Mouse (Mus musculus) adrenal gland, adult 8-10 months (tissue): ENCODE results near the gene Asic2. TPM values are rescaled to one million over a fixed set of nuclear protein-coding genes. Genes with fewer than 3 reads are reported as not detected.

ENCODE experiments used
- DNase-seq: peaks from one replicate; pipeline ENCODE4 v3.0.0; 2022
- total RNA-seq, 4 experiments: library from RNA; stranded (reverse); gene quantifications; 2 replicates each; pipeline ENCODE4 v1.2.4; 2022

Gene Asic2
- total RNA-seq, 4 experiments from 2014 or later: 3.2 to 5.1 (median 4.2) TPM

DNA sequence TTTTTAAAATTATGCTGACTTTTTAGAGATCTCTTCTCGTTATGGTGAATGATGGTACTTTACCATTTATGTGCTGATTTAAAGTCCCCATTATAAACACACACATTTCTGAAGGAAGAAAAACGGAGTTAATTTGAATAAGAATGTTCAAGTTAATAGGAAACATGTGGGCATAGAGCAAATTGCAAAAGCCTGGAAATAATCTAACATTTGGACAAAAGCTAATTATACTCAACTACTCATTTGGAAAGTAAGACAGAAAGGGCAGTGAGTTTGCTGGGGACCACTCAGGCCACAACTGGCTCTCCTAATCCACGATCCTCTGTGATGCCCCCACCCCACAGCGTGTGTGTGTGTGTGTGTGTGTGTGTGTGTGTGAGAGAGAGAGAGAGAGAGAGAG lies 253.5 kb downstream of the Asic2 start:
- DNase-seq: no peak

DNA sequence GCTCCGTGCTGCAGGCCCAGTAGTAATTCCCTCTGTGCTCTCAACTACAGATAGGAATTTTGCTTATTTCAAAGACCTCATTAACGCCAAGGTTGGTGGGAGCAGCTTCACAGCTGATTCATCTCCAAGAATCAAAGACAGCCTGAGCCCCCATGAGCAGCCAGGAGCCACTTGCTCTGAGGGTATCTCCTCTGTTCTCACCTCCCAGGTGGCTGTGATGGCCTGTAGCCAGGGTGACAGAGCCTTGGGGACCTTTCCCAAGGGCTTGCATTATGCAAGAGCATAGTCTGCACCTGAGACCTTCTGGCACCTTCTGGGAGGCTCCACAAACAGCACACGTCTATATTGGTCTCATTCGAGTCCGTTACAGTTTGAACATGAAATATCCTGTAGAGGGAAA lies 261.3 kb downstream of the Asic2 start:
- no peak for DNase-seq

DNA sequence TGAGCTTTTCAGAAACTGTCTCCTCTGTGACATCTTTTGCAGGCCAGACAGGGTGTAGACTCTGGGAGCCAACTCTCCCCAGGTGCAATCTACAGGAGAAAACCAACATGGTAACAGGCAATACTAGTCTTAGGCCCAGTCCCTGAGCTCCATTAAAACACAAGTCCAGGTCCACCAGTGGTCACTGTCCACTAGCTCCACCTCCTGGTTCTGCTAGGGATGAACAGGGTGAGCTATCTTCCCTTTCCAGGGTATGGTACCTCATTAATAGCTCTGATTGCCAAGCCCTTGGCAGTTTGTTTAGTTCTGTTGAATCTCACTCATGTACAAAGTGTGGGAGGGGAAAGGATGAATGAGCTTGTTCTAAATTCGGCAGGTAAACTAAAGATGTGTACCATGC lies 270.2 kb downstream of the Asic2 start:
- DNase-seq: no peak

DNA sequence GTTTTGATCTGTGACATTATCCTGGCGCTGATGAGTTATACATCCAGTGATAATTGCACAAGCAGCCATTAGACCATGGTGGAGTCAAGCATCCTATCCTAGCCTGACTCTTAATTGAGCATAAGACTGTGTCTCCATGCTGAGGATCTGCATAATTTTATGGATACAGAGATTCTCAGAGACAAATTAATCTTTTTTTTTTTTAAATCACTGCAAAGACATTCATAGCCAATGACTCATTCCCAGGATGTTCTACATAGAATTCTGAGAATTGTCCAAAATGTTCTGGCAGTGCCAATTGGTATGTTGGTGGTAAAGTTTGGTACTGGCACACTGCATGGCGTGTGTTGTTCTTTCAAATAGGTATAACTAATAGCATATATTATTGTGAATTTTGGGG lies 272.8 kb downstream of the Asic2 start:
- DNase-seq: no peak

DNA sequence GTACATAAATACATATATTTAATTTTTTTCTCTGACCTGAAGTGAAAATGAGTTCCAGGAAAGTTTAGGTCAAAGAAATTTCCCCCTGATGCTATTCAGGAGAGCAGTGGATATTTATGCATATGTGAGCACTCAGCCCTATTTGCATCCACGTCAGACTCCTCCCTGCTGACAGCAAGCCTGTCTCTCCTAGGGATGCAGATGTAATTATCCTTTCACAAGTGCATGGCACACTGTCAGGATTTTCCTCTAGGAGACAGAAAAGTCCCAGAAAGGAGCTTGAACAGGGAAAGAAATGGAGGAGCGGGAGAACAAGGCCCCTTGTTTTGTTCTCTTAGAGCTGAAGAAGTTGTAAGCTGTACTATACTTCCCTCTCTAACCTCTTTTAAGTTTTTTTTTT lies 287.7 kb downstream of the Asic2 start:
- DNase-seq: no peak

DNA sequence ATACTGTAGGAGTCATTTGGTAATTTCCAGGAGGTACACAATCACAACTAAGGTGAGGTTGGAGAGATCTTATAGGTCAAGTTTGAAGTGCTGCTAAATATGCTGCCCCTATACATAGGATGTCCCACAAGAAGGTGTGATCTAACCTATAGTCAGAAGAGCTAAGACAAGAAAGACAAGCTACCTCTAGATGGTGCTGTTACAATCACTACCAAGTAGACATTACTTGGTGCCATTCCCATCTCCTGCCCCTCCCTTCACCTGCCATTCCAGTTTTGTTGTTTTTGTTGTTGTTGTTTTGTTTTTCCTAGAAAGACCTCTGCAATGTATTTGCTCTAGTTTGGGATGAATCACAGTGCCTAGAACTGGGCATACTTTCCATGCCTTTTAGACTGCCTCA lies 296.5 kb downstream of the Asic2 start:
- DNase-seq: no peak

DNA sequence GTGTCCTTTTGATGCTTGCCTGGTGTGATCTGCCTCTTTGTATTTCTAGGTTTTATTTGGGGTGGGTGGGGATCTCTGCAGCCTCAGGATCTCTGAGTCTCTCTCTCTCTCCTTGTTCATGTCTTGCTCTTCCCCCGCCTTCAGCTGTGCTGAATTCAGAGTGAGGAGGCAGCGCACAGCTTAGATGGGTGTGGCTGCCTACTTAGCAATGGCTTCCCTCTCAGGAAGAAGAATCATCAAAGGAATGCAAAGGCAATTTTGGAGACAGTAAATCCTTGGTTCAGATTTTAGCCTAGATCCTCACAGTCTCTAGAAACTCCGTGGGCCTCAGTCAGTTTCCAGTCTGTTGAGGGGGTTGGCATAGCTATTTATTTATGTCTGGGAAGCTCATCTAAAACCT lies 297.8 kb downstream of the Asic2 start:
- DNase-seq: no peak

DNA sequence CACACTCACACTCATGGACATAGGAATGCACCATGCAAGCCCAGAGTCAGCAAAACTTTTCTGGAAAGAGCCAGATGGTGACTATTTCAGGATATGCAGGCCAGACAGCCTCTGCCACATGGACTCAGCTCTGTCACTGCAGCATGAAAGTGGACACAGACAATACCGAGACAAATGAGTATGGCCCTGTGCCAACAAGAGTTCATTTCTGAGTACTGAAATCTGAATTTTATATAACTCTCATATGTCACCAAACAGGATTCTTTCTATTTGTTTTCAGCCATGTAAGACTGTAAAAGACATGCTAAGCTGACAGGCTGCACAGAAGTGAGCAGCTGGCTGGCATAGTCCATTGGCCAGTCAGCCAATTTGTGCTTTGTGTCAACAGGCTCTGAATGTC lies 309.4 kb downstream of the Asic2 start:
- no peak for DNase-seq

DNA sequence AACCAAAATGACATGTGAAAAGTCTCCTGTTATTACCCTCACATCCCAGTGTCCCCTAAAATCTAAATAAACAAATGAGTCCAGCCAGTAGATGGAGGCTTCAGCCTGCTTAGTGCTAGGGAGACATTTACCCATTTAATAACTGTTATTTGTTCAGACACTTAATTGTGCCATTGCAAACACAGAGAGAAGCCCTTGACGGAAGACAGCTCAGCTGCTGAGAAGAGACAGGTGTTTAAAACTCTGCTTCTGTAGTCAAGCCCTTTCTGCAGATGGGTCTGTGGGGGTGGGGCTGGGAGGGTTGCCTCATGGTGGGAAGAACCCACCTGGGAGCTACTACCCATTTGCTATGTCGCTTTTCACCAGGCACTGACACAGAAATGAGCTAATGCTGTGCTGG lies 311.1 kb downstream of the Asic2 start:
- DNase-seq: no peak

DNA sequence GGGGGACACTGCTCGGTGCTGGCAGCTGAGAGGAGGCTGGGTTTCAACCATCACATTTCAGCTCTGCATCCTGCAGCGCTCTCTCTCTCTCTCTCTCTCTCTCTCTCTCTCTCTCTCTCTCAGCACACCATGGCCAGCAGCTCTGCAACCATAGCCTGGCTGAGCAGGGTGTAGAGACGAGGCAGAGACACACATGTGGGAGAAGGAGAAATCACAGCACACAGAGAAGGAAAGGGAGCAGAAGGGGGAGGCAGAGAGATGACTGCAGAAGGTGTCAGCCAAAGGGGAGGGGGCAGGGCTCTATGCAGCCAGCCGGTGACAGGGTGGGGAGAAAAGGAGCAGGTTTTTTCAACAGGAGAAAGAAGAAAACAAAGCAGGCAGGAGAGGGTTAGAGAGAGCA lies 320.4 kb downstream of the Asic2 start:
- no peak for DNase-seq

DNA sequence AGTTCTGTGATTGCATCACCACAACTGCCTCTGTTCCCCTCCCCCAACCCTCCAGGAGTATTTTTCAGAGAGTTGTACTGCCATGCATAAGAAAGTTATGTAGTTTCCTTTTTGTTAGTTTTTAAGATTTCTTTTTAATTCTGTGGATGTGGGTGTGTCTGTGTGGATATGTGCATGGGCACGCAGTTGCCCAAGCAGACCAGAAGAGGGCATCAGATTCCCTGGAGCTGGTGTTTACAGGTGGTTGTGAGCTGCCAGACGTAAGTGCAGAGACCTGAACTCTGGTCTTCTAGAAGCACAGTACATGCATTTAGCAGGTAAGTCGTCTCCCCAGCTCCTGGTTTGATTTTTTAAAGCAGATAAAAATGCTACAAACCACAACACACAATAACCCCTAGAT lies 322.7 kb downstream of the Asic2 start:
- DNase-seq: no peak

DNA sequence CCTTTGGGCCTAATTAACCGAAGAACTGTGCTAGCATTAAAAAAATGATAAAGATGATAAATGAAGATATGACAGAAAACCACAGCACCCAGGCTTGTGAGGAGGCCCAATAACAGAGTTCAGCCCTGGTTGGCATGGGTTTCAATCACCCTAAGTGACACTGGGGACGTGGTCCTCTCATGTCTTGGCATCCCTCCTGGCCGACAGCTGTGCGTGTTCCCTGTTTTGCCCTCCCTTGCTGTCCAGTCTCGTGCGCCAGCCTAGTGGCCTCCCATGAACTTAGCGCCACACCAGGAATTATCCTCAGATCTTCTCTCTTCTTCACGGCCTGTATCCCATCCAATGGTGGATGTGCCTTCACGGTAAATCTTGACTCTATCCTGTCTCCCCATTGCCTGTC lies 331.9 kb downstream of the Asic2 start:
- DNase-seq: no peak

DNA sequence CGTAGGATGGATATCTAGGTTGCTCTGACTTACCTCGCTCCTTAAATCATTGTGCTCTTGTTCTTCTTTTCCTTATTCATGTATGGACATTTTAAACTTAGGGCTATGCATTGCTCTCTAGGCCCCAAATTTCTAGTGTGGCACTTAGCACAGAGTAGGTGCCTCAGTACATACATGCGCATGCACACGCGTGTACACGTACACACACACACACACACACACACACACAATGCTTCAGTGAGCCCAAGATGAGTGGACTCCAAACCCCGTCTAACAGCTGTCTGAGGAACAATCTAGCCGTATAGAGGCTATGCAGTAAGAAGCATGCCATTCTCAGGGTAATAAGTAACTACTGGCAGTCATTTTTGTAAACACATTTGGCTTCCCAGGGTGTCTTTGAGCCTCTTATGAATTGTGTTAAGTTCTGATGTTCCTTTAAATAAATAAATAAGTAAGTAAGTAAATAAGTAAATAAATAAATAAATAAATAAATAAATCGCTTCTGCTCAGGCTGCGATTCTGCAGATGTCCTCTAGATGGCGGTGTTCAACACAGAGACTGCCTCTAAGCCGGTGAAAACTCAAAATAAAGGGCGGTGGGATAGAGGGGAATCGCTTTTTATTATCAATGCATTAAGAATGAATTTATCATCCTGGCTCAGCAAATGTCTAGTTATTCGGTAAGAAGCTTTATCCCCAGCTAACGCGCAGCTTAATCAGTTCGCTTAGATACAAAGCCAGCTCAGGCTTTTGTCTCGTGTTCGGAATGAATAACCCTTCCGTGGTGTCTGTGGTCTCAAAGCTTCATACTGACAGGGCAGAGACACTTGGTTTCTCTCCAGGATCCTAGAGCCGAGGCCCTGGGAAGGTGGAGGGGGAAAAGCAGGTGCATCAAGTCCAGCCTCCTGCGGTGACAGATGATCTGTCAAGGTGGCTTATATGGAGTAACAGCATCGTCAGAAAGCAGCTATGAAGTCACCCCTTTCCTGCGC lies 333.6 kb downstream of the Asic2 start:
- DNase-seq: peak; percentile 10

DNA sequence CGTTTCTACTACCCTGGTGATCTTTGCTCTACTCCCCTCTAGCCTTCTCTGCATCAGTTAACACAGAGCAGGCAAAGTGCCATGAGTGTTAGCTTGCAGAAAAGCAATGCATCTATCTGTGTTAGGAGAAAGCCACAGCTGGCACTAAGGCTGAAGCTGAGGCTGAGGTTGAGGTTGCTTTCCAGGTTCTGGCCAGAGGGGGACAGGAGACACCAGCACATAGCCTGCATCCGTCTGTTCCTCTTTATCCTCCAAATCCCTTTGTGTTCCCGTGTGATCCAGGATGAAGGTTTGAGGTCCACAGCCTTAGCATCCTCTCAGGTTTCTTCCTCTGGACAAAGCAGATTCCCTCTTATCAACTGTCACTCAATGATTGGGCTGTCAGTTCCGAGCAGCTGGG lies 343.1 kb downstream of the Asic2 start:
- DNase-seq: no peak

DNA sequence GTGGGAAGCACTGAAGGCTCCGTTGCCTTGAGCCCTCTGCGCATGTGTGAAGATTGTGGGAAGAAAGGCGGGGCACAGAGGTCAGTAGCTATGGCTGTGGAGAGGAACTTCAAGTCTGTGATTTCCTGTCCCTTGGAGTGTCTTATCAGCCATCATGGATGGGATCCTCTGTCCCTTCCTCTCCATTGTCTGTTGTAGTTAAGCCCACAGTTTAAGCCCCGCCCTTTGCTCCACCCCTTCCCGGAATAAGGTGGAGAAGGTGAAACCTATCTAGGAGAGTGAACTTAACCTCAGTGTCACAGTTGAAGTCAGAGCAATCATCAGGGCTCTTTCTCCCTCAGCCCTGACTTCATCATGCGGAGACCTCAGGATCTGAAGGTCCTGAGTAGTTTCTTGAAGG lies 347.7 kb downstream of the Asic2 start:
- no peak for DNase-seq

DNA sequence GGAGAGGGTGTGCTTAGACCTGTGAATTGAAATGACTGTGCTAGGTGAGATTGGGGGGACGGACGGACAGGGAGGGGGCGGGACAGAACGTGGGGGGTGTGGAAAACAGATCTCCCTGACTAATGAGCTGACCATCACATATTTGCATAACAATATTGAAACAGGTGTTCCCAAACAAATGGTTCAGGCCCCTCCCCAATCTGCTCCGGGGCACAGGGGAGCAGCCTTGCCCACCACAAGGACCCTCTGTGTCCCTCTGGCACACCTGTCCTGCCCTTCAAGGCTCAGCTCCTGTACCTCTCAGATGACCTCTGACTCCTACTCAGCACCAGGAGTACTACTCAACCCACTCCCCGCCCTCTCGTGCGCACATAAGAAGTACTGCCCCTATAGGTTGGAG lies 351.8 kb downstream of the Asic2 start:
- DNase-seq: no peak

DNA sequence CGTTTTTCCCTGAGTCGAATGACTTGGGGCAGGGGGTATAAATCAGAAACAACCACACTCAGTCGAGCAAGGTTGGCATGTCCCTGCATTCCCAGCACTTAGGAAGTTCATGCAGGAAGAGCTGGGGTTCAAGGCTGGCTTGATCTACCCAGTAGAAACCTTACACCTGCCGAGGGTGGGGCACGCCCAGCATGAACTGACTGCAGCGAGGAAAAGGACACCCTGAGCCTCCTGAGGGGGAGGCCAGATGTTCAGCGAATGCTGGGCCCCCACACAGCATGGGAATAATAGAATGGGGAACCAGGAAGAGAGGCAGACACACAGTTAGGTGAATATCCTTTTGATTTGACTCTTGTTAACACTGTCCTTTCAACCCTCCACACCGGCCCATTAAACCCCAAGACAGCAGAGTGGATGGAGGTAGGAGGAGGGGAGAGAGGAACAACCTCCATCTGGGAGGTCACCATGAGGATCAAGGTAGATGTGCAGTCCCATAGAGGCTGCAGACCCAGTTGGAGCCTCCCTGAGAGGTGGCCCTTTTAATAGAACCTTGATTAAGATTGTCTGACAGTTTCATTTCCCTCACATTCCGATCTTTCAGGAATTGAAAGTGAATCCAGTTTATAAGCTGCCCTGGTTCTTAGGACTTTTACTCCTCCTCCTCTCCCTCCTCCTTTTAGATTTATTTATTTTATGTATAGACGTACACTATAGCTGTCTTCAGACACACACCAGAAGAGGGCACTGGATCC lies 354.2 kb downstream of the Asic2 start:
- no peak for DNase-seq

DNA sequence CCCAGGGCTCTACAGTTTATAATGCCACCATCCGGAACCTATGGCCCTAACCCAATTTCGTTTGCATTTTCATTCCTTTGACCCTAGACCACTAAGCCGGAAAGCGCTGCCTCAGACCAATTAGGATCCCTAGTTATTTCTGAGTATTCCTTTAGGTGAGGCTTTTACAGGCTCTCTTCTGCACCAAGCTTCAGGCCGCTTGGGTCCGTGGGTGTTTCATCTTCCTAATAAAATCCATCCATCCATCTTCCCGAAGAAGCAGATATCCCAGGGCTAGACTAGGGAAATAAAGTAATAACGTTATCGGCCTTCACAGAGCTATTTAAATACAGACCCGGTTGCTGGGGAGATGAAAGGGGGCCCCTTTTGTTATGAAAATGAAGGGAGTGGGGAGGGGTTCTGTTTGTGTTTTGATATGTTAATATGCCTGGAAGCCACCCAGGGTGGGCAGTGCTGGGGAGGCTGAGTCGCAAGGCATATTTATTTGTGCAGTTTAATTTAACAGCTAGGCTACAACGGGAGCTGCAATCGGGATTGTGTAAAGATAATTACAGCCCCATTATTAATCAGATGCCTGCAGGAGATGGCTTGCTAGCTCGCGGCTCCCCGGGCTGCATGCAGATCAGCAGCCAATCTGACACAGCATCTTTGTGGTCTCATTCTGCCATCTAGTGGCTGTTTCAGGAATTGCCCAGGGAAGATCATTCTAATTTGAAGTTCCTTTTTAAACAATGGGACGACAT lies 355.3 kb downstream of the Asic2 start:
- DNase-seq: peak; percentile 35

DNA sequence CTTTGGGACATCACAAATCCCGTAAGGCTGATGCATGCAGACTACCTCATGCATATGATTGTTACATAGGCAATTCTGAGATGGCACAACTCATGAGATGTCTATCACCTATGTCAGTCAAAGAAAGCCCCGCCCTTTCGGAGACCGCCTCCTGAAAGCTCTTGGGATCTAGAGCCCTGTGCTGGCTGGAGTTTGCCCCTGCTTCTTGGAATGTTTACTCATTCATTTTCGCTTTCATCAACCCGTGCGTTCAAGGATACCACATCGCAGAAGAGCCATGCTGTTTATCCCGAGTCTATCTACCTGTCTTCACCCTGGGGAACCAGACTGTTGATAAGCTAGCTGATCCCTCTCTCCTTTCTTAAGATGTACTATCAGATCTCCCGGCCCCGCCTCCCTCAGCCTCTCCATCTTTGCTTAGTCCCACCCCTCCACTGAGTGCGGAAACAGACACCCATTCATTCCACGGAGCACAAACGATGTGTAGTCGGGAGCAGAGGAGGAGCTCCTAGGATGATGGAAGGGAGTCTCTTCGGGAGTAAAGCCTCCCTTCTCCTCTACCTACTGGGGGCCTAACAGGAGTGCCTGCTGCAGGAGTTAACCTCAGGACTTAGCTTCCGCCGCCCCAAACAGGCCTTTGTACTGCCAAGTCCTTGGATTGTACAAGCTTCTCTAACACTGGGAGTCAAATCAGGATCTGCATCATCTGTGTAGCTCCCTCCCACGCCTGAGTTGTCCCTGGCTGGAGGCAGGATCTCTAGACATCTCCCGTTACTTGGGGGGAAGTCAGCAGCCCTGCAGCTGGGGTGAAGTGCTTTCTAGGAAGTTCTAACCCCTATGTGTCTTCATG lies 356.1 kb downstream of the Asic2 start:
- no peak for DNase-seq

DNA sequence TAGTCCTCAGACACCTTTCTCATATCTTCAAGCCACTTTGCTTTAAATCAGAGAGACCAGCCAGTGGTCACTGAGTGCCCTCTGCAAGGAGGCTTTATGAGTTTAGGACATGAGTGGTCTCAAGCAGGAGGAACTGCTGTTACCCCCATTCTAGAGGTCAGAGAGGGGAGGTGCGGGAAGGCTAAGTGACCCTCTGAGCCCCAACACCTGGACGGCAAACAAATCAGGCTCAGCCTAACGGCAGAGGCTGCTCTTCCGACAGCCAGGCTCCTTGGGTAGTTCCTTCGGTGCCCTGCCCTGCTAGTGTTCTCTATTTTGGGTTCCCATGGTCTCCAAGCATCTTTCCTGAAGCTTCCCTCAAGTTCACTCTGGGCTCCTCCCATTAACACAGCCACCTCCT lies 357.8 kb downstream of the Asic2 start:
- DNase-seq: no peak

DNA sequence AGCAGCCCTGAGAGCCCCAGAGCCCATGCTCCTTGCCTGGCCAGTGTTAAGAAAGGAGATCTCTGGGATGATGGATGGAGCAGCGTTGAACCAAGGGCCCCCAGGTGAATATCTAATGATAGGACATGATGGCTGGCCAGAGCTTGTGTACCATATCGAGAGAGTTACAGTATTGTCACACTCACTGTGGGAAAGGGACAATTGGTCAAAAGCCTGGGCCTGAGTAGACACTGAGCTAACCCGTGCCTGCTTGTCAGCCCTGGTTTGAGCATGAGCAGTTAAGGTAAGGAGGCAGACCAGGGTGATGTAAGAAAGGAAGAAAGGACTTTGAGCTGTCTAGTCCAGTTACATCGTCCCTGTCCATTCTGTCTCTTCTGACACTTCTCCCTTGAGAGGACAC lies 365.3 kb downstream of the Asic2 start:
- no peak for DNase-seq

DNA sequence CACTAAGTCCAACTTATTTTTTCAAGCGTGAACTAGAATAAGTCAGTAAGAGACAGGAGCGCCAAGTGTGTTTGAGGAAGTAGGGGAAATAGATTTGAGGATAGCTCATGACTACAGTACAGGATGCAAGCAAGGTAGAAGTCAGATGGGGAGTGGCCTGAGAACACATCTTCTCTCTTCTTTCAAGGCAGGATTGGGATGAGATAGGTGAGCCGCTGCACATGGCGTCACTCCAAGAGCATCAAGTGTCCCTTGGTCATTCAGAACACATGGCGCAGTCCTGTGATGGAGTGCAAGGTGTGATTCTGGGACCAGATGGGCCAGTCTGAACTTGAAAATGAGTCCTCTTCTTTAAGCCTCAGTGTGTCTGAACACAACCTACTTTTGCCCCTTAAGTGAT lies 366.5 kb downstream of the Asic2 start:
- DNase-seq: no peak
